Mouse (Mus musculus): ENCODE measurements around the gene Ccdc59. TPM values are rescaled to one million over a fixed set of nuclear protein-coding genes. Genes with fewer than 3 reads are reported as not detected.
A peak's percentile ranks its signal among the peaks of the same experiment; 100 is the strongest.

The Ccdc59 gene
- polyA plus RNA-seq (2015; fragmentation: Nextera tagmentation; extraction: Ambion mirVana): 36.0 and 44.2 TPM in 2 replicates

DNA sequence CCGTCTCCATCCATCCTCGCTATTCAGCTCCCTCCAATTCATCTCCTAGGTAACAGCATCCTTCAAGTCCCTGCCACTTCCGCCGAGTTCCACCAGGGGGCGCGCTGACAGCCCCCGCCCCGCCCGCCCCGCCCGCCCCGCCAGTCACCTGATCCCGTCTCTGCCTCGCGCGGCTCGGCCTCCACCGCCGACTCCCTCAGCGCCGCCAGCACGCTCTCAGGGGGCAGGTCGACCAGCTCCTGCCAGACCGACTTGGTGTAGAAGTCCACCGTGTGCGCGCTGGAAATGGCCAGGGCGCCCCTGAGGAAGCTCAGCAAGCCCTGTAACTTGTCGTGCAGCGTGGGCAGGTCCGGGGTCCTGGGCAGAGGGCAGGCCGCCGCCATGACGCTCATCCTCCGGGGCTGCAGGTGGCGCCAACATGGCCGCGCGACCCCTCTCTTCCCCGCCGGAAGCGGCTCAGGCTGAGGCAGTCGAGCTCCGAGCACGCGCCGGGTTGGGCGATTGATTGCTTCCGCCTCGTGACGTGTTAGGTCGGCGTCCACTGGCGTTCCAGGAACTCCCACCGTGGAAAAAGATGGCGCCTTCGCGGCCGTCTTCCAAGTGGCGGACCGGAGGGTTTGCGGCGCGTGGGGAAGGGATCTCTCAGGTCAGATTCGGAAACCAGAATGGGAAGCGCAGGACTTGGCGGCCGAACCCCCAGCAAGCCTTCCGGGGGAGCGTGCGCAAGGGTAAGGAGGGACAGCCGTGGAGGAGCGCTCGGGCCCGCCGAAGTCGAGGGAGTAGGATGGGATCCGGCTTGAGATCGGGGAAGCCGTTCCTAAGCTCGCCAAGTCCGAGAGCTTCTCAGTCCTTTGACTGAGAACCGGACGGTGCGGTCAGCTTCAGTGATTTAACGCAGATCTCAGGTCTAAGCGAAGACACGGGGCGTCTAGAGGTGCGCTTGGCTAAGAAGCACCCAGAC, at the start of gene Ccdc59, which contains the start of gene Mettl25:
Gene Ccdc59, plus strand, starts transcription at position 140 of the 961 bp plus-strand sequence.
Gene Mettl25, minus strand, starts transcription at position 453 of the 961 bp plus-strand sequence.
- peak; percentile 99 for ATAC-seq (replicated peaks)

DNA sequence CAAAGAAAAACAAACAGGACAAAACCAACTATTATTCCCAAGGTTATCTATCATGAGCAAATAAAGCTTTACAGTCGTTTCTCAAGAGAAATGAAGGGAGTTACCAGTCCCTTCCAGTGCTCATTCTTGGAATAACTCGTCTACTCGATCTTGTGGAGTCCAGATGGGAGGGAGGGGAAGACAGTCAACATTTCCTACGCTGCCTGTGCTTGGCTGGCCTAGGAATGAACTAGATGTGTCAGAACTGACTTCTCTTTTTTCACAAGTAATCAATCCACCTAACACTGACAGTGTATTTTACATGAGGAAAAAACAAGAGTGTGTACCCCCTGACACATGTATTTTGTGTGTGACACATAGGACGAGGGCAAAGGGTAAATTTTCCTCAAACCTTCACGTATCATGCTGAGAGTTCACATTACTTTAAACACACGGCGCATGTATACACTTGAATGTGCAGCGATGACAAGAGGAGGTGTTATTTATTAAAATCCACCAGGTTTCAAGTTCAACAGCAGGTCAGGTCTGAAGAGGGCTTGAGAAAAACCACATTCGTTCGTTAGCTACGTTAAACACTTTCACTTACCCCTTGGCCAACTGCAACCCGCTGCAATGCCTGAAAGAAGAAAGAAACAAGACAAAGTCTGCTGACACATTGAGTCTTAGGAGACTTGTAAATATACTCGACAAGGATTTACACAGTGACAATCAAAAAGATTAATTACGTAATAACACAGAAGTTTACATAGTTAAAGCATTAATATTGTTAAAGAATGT, 46.9 kb upstream of the Ccdc59 start:
- Histone ChIP-seq H3K36me3 (replicated peaks) (no peaks in the 10 kb centered on the region), H3K9ac (no peak overlapping the region), H3K27ac (no peak overlapping the region), H3K4me1 (peaks cover 3% of the 10 kb centered on the region; the same call in 1 of the 2 replicates), H3K27me3 (replicated peaks) (no peaks in the 10 kb centered on the region), H3K4me2 (no peak overlapping the region), H3K9me3 (no peaks in the 10 kb centered on the region), H3K4me3 (no peak overlapping the region)
- ATAC-seq (replicated peaks): no peak
- WGBS: 89% methylated on average over 15 of the region's 15 CpGs

More for the DNA sequence above, at the start of gene Ccdc59, which contains the start of gene Mettl25:
- Histone ChIP-seq H3K4me3 (peak within 1 kb of the TSS; percentile 95), H3K9ac (peak within 1 kb of the TSS; percentile 89), H3K27ac (peak within 1 kb of the TSS; percentile 100), H3K4me1 (peaks cover 20% of the 10 kb centered on the region), H3K4me2 (peak within 1 kb of the TSS; percentile 79), H3K36me3 (replicated peaks) (peaks cover 19% of the 10 kb centered on the region; the same call in 1 of the 2 replicates), H3K9me3 (no peaks in the 10 kb centered on the region), H3K27me3 (replicated peaks) (no peaks in the 10 kb centered on the region)
- under 1% methylated on average over 90 of the region's 90 CpGs for WGBS

GRCm38 (mm10) chr10:105797250-105797924, 43.5 kb upstream of the Ccdc59 start:
- H3K27me3 ChIP-seq (replicated peaks): no peaks in the 10 kb centered on the region
- no peak for ATAC-seq (replicated peaks)
- H3K9me3 ChIP-seq: no peaks in the 10 kb centered on the region
- H3K27ac ChIP-seq: no peak overlapping the region
- H3K4me1 ChIP-seq: no peaks in the 10 kb centered on the region
- WGBS: 84% methylated on average over 8 of the region's 8 CpGs
- no peak overlapping the region for H3K4me3 ChIP-seq
- no peaks in the 10 kb centered on the region for H3K36me3 ChIP-seq (replicated peaks)
- H3K9ac ChIP-seq: no peak overlapping the region
- H3K4me2 ChIP-seq: no peak overlapping the region

DNA sequence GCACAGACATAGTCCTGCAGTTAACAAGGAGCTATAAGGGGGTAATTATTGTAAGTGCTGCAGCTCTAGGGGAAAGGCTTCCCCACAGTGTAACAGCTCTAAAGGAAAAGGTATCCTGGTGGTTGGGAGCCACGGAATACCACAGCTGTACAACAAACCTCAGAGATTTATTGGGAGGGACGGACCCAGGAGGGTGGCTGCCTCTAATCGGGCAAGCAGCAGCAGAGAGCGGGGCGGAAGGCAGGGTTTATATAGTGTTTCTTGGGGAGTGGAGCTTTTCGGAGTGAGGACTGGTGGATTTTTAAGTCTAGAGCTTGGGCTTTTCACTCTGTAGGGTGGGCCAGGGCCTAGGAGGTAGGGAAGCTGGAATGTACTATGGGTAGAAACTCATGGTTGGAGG, 39.7 kb upstream of the Ccdc59 start:
- no peak for ATAC-seq (replicated peaks)
- H3K4me2 ChIP-seq: no peak overlapping the region
- H3K27me3 ChIP-seq (replicated peaks): no peaks in the 10 kb centered on the region
- H3K36me3 ChIP-seq (replicated peaks): no peaks in the 10 kb centered on the region
- no peak overlapping the region for H3K27ac ChIP-seq
- H3K4me1 ChIP-seq: no peaks in the 10 kb centered on the region
- H3K4me3 ChIP-seq: no peak overlapping the region
- 81% methylated on average over 6 of the region's 6 CpGs for WGBS
- no peak overlapping the region for H3K9ac ChIP-seq
- H3K9me3 ChIP-seq: no peaks in the 10 kb centered on the region

- ATAC-seq (replicated peaks): no peak
- no peaks in the 10 kb centered on the region for H3K9me3 ChIP-seq
- no peaks in the 10 kb centered on the region for H3K4me1 ChIP-seq
- H3K4me3 ChIP-seq: no peak overlapping the region
- no peaks in the 10 kb centered on the region for H3K36me3 ChIP-seq (replicated peaks)
- H3K9ac ChIP-seq: no peak overlapping the region
- 93% methylated on average over 6 of the region's 6 CpGs for WGBS
- H3K4me2 ChIP-seq: no peak overlapping the region
- H3K27ac ChIP-seq: no peak overlapping the region
- no peaks in the 10 kb centered on the region for H3K27me3 ChIP-seq (replicated peaks)
Observed at GRCm38 (mm10) chr10:105802132-105802531, 38.7 kb upstream of the Ccdc59 start.

DNA sequence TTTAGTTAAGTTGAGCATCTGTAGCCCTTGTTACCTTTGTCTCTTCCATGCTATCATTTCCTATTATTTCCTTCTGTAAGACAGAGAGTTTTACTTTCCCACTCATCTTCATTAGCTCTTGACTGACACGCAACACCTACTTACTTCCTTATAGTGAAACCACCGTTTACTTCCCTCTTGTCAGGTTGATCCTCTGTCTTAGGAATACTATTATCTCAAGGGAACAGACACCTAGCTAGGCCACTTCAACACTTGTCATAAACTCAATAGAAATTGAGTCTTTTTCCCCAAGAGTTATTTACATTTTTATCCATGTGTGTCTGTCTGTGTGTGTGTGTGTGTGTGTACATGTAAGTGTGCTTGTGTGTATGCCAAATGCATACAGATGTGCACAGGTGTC, 37.4 kb upstream of the Ccdc59 start:
- Histone ChIP-seq H3K4me3 (no peak overlapping the region), H3K9ac (no peak overlapping the region), H3K9me3 (no peaks in the 10 kb centered on the region), H3K27me3 (replicated peaks) (no peaks in the 10 kb centered on the region), H3K4me1 (no peaks in the 10 kb centered on the region), H3K27ac (no peak overlapping the region), H3K36me3 (replicated peaks) (no peaks in the 10 kb centered on the region), H3K4me2 (no peak overlapping the region)
- WGBS: 92% methylated on average over 2 of the region's 2 CpGs
- ATAC-seq (replicated peaks): no peak

GRCm38 (mm10) chr10:105806259-105807010, 34.4 kb upstream of the Ccdc59 start:
- no peak for ATAC-seq (replicated peaks)
- Histone ChIP-seq H3K36me3 (replicated peaks) (no peaks in the 10 kb centered on the region), H3K9me3 (no peaks in the 10 kb centered on the region), H3K9ac (no peak overlapping the region), H3K4me2 (no peak overlapping the region), H3K27ac (no peak overlapping the region), H3K4me3 (no peak overlapping the region), H3K27me3 (replicated peaks) (no peaks in the 10 kb centered on the region), H3K4me1 (no peaks in the 10 kb centered on the region)
- WGBS: 87% methylated on average over 7 of the region's 7 CpGs

- Histone ChIP-seq H3K27ac (no peak overlapping the region), H3K4me3 (no peak overlapping the region), H3K4me2 (no peak overlapping the region), H3K27me3 (replicated peaks) (no peaks in the 10 kb centered on the region), H3K36me3 (replicated peaks) (no peaks in the 10 kb centered on the region), H3K4me1 (no peaks in the 10 kb centered on the region), H3K9me3 (no peaks in the 10 kb centered on the region), H3K9ac (no peak overlapping the region)
- WGBS: 64% methylated on average over 10 of the region's 10 CpGs
- ATAC-seq (replicated peaks): no peak; the same call in 1 of the 2 replicates
Observed at GRCm38 (mm10) chr10:105834627-105835228, 6.1 kb upstream of the Ccdc59 start.

DNA sequence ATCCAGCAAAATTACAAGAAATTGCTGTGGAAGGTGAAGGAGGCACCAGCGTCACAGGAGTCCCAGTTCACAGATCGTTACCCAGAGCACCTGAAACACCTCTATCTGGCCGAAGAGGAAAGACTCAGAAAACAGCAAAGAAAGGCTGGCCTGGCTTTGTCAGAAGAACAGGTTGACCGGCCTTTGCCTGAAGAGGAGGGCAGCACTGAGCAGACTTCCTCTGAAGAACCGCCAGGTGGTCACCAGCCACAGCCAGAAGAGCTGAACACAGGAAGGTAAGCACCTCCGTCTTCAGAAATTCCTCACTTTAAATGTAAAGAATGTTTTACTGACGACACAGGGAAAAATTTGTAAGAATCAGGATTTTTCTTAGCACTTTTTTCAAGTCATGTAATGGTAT, 1.7 kb downstream of the Ccdc59 start:
- H3K27me3 ChIP-seq (replicated peaks): no peaks in the 10 kb centered on the region
- peak overlapping the region; percentile 79 for H3K4me2 ChIP-seq
- H3K9ac ChIP-seq: no peak overlapping the region
- WGBS: 86% methylated on average over 7 of the region's 7 CpGs
- no peak overlapping the region for H3K27ac ChIP-seq
- H3K4me3 ChIP-seq: no peak overlapping the region; the same call in 1 of the 2 replicates
- H3K9me3 ChIP-seq: no peaks in the 10 kb centered on the region
- no peak for ATAC-seq (replicated peaks)
- peaks cover 23% of the 10 kb centered on the region for H3K36me3 ChIP-seq (replicated peaks)
- H3K4me1 ChIP-seq: peaks cover 20% of the 10 kb centered on the region

GRCm38 (mm10) chr10:105850286-105850685, 9.4 kb downstream of the Ccdc59 start:
- Histone ChIP-seq H3K4me1 (no peaks in the 10 kb centered on the region), H3K9ac (no peak overlapping the region), H3K4me3 (no peak overlapping the region), H3K36me3 (replicated peaks) (peaks cover 25% of the 10 kb centered on the region), H3K27me3 (replicated peaks) (no peaks in the 10 kb centered on the region), H3K4me2 (no peak overlapping the region), H3K9me3 (no peaks in the 10 kb centered on the region), H3K27ac (no peak overlapping the region)
- 79% methylated on average over 5 of the region's 5 CpGs for WGBS
- no peak for ATAC-seq (replicated peaks)

GRCm38 (mm10) chr10:105851136-105851535, 10.3 kb downstream of the Ccdc59 start:
- no peak overlapping the region for H3K9ac ChIP-seq
- no peak for ATAC-seq (replicated peaks)
- no peak overlapping the region for H3K27ac ChIP-seq
- H3K36me3 ChIP-seq (replicated peaks): peaks cover 17% of the 10 kb centered on the region
- 74% methylated on average over 4 of the region's 4 CpGs for WGBS
- H3K4me2 ChIP-seq: no peak overlapping the region
- H3K27me3 ChIP-seq (replicated peaks): no peaks in the 10 kb centered on the region
- no peaks in the 10 kb centered on the region for H3K9me3 ChIP-seq
- H3K4me1 ChIP-seq: no peaks in the 10 kb centered on the region
- H3K4me3 ChIP-seq: no peak overlapping the region

Data from midbrain, embryonic 15.5 days (tissue).